Mouse (Mus musculus): ENCODE measurements around the gene Tspan4.

Gene Tspan4

DNA sequence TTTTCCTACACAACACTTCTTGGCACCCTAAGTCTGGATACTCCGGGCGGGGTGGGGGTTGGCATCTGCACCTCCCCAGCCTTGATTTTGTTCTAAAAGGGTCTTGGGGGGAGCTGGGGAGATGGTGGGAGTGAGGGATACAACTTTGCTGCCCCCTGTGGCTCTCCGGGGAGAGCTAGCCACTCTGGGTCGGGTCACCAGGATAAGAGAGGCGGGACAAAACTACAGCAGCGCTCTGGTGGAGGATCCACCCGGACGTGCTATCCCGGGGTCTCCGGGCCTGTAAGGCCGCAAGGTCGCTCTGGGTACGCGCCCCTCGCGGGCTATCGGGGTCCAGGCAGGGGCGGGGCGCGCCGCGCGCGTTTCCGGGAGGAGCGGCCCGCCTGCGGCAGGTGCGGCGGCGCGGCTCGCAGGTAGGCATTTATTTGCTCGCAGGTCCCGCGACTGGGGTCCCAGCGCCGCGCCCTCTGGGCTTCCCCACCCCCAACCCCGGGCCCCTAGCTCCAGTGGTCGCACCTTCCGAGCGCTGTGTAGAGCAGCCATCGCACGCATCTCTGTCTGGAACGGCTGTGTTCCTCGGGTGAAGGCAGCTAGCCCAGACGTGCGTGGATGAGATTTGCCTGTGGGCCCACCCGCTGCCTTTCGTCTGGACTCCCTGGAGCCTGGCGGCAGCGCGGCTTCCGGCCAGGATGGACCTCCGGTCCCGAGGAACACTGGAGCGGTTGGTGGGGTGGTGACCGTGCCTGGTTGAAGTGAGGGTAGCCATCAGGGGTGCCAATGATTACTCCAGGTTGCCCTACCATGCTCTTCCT, 13.3 kb upstream of the Tspan4 start:
- ATAC-seq (ENCODE audit: low TSS enrichment), result no peak

DNA sequence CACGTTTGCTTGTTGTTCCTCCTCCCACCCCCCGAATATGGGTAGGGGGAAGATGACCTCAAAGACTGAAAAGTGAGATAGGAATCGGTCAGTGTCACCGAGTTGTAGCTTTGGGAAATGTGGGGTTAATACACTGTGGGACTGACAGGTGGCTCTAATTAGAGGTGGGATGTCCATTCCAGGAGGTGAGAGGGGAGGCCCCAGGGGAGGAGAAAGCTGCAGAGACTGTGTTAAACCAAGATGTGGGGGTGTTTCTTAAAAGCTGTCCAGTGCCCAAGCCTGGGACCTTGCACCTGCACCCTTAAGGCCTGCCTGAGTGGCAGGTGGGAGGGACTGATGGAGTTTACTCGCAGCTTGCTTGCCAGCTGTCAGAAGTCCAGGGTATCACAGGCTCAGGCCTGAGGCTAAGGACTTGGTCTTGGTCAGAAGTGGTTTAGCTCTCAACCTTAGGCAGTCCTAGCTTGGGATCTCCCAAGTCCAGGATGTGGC, 12.7 kb upstream of the Tspan4 start:
- no peak for ATAC-seq (ENCODE audit: low TSS enrichment)

- no peak for ATAC-seq (ENCODE audit: low TSS enrichment)
Measured at GRCm38 (mm10) chr7:141463824-141464602, 11.0 kb upstream of the Tspan4 start.

GRCm38 (mm10) chr7:141464603-141465201, 10.3 kb upstream of the Tspan4 start:
- ATAC-seq (ENCODE audit: low TSS enrichment), result no peak

DNA sequence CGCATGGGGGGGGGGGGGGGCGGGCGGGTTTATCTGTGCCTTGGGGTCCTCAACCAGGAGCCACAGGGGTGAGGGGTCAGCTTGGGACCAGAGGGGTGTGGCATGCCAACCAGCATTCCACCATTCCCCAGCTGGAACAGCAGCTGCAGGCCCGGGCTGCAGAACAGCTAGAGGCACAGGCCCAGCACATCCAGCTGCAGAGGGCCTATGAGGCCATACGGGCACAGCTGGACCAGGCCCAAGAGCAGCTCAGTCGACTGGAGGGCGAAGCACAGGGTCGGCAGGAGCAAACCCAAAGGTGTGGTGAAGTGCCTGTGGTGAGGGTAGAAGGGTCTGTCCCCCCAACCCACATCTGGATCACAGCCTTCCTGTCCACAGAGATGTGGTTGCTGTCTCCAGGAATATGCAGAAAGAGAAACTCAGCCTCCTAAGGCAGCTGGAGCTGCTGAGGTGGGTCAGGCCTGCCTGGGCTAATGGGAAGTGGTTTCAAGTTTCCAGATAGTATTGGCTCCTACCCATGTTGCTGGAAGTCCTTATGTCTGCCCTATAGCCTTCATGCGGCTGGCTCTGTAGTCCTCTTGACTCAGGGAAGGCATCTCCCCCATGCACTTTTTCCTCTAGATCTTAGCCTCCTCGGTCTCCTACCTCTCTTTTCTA, 9.5 kb upstream of the Tspan4 start:
- no peak for ATAC-seq (ENCODE audit: low TSS enrichment)

- no peak for ATAC-seq (ENCODE audit: low TSS enrichment)
Measured at GRCm38 (mm10) chr7:141466045-141466394, 9.0 kb upstream of the Tspan4 start.

- no peak for ATAC-seq (ENCODE audit: low TSS enrichment)
Measured at GRCm38 (mm10) chr7:141466607-141467148, 8.4 kb upstream of the Tspan4 start.

GRCm38 (mm10) chr7:141467230-141468030, 7.6 kb upstream of the Tspan4 start, which contains the start of gene Cd151:
Cd151 (plus strand) TSS chr7:141467392.
- peak; percentile 20 for ATAC-seq (ENCODE audit: low TSS enrichment)

GRCm38 (mm10) chr7:141468164-141468521, 6.9 kb upstream of the Tspan4 start:
- ATAC-seq (ENCODE audit: low TSS enrichment), result no peak

- ATAC-seq (ENCODE audit: low TSS enrichment), result peak; percentile 68; the same call in 1 of the 2 replicates
Measured at GRCm38 (mm10) chr7:141468522-141469211, 6.4 kb upstream of the Tspan4 start.

DNA sequence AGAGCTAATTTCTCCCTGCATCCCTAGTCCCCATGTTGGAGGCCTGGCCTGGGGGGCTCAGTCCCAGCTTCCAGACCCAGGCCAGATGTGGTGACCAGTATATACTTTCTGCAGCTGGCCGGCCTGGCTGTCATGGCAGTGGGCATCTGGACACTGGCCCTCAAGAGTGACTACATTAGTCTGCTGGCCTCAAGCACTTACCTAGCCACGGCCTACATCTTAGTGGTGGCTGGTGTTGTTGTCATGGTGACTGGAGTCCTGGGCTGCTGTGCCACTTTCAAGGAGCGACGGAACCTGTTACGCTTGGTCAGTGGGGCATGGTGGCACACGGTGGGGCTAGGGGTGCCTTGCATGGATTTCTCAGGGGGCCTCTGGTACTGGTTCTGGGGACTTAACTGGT, 5.7 kb upstream of the Tspan4 start:
- no peak for ATAC-seq (ENCODE audit: low TSS enrichment)

- no peak for ATAC-seq (ENCODE audit: low TSS enrichment)
Measured at GRCm38 (mm10) chr7:141469901-141470636, 5.0 kb upstream of the Tspan4 start.

- ATAC-seq (ENCODE audit: low TSS enrichment), result no peak
Measured at GRCm38 (mm10) chr7:141470637-141470944, 4.4 kb upstream of the Tspan4 start.

GRCm38 (mm10) chr7:141471236-141471635, 3.8 kb upstream of the Tspan4 start:
- ATAC-seq (ENCODE audit: low TSS enrichment), result no peak

DNA sequence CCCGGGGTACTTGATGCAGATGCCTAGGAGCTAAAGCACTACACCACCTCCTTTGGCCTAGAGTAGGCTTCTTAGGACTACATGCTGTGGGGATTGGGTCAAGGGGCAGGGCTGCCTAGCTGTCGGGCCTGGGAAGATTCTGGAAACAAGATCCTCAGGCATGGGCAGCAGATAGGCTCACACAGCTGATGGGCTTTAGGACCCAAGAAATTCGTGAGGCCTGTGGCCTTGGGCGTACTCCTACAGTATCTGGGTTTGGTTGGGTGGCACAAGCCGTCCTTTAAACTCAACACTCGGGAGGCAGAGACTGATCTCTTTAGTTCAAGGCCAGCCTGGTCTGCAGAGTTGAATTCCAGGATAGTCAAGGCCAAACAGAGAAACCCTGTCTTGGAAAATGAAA, 2.8 kb upstream of the Tspan4 start:
- no peak for ATAC-seq (ENCODE audit: low TSS enrichment)

DNA sequence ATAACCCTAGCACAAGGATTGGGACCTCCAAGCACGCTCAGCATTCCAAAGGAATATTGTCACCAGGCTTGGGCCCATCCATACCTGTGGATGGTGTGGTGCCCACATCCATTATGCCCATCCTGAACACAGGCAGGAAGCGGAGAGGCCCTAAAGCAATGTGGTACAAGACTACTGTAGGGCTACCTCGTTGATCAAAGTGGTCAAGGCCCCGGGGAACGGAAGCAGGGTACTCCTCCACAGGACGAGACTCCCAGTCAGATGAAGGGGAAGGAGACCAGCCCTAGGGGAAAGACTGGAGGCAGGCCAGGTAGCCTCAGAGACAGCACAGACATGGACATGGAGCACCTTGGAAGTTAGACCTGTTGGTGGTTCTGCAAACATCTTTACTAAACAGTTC, 2.3 kb upstream of the Tspan4 start:
- ATAC-seq (ENCODE audit: low TSS enrichment), result no peak

DNA sequence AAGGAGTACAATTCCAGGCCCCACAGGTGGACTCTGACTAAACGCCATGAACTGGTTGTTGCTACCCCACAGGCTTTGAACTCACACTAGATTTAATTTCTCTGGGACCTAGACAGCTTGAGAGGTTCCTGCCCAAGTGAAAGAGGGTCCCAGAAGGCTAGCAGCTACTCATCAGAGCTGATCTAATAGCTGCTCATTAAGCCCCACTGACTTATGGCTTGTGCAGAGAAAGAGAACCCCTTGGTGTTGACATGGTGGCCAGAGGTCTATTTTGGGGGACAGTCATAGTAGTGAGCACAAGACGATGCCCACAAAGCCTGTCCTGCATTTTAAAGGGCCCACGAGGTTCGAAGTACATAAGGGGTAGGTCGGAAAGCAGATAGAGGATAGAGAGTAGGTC, 880 bp upstream of the Tspan4 start:
- ATAC-seq (ENCODE audit: low TSS enrichment), result no peak

- ATAC-seq (ENCODE audit: low TSS enrichment), result no peak
Measured at GRCm38 (mm10) chr7:141475805-141476158, 742 bp downstream of the Tspan4 start.

DNA sequence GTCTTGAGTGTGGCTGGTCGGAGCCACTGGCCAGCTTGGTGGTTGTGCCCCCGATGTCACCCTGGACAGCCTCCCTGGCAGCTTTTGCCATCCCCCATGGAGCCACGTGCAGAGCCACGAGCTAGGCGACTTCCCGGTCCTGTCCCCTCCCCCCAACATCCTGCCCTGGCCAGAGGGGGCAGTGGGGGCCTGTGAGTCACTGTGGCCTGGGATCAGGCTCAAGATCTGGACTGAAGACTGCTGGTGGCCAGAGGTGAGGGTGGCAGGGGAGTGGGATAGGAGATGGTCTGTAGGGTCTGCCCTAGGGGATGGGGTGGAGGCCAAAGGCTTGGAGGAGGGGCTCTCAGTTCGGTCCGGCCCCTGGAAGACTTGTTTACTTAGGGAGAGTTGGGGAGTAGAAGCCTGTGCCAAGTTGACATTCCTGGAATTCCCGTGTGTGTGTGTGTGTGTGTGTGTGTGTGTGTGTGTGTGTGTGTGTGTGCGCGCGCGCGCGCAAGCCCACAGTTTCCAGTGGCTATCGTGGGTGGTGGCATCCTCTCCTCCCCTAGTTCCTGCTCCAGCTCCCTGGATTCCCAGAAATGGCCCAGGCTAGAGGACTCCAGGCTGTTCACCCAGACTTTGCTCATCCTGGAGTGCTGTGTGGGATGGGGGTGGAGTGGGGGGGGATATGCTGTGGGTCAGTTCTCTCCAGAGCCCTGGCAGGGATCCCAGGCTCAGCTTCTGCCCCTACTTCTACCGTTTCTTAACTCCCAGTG, 1.4 kb downstream of the Tspan4 start:
- ATAC-seq (ENCODE audit: low TSS enrichment), result no peak

Measured in frontal cortex, adult (tissue).